Mouse (Mus musculus): Measurements from ENCODE around the gene BC048562. TPM values are rescaled to one million over a fixed set of nuclear protein-coding genes. Genes with fewer than 3 reads are reported as not detected.

The BC048562 gene
- polyA plus RNA-seq (2015; fragmentation: Nextera tagmentation; extraction: Ambion mirVana), result not detected in 2 replicates

- 0 out of 2 replicates have a peak, but pooled peaks cover 3% of the 10 kb centered on the region for H3K4me1 ChIP-seq (ENCODE audit: insufficient read depth)
- no peak within 1 kb of the TSS for H3K4me3 ChIP-seq (ENCODE audit: low read depth, low read length)
- ATAC-seq (no peak), DNase-seq (no peak)
- no peaks in the 10 kb centered on the region for H3K36me3 ChIP-seq (replicated peaks; ENCODE audit: insufficient read depth, low read length)
- H3K27me3 ChIP-seq (ENCODE audit: insufficient read depth, low read length), result no peaks in the 10 kb centered on the region
- no peak within 1 kb of the TSS for H3K9ac ChIP-seq (replicated peaks)
- TF ChIP-seq EP300 (IDR thresholded peaks at IDR 0.05; ENCODE audit: low read depth), result no peak
- TF ChIP-seq CTCF (IDR thresholded peaks at IDR 0.05; ENCODE audit: low read depth), result no peak
- WGBS (ENCODE audit: insufficient replicate concordance), result 72% methylated on average over 3 of the region's 3 CpGs
- no peak within 1 kb of the TSS for H3K4me2 ChIP-seq (ENCODE audit: low read depth, low read length)
- no peak within 1 kb of the TSS for H3K27ac ChIP-seq (ENCODE audit: low read depth)
- H3K9me3 ChIP-seq (ENCODE audit: low read length), result no peaks in the 10 kb centered on the region
Observed at GRCm38 (mm10) chr9:108436182-108436581, at the start of gene BC048562. Gene BC048562, plus strand, starts transcription at chr9:108436482.

- H3K36me3 ChIP-seq (replicated peaks; ENCODE audit: insufficient read depth, low read length), result peaks cover 84% of the 10 kb centered on the region
- no peak overlapping the region for H3K27ac ChIP-seq (ENCODE audit: low read depth)
- no peaks in the 10 kb centered on the region for H3K27me3 ChIP-seq (ENCODE audit: insufficient read depth, low read length)
- H3K9ac ChIP-seq (replicated peaks), result no peak overlapping the region
- ATAC-seq (no peak), DNase-seq (no peak)
- H3K9me3 ChIP-seq (ENCODE audit: low read length), result no peaks in the 10 kb centered on the region
- H3K4me3 ChIP-seq (ENCODE audit: low read depth, low read length), result no peak overlapping the region
- no peak overlapping the region for H3K4me2 ChIP-seq (ENCODE audit: low read depth, low read length)
- H3K4me1 ChIP-seq (ENCODE audit: insufficient read depth), result no peaks in the 10 kb centered on the region
- no peak for TF ChIP-seq CTCF (IDR thresholded peaks at IDR 0.05; ENCODE audit: low read depth)
- no peak for TF ChIP-seq EP300 (IDR thresholded peaks at IDR 0.05; ENCODE audit: low read depth)
- 86% methylated on average over 4 of the region's 4 CpGs for WGBS (ENCODE audit: insufficient replicate concordance)
Observed at GRCm38 (mm10) chr9:108386816-108387215, 49.5 kb upstream of the BC048562 start.

GRCm38 (mm10) chr9:108388601-108389000 is 47.7 kb upstream of the BC048562 start:
- H3K4me3 ChIP-seq (ENCODE audit: low read depth, low read length), result no peak overlapping the region
- no peak for TF ChIP-seq EP300 (IDR thresholded peaks at IDR 0.05; ENCODE audit: low read depth)
- no peak for TF ChIP-seq CTCF (IDR thresholded peaks at IDR 0.05; ENCODE audit: low read depth)
- no peak overlapping the region for H3K4me2 ChIP-seq (ENCODE audit: low read depth, low read length)
- H3K27me3 ChIP-seq (ENCODE audit: insufficient read depth, low read length), result no peaks in the 10 kb centered on the region
- no peak for ATAC-seq
- H3K9ac ChIP-seq (replicated peaks), result no peak overlapping the region
- 91% methylated on average over 10 of the region's 10 CpGs for WGBS (ENCODE audit: insufficient replicate concordance)
- H3K4me1 ChIP-seq (ENCODE audit: insufficient read depth), result no peaks in the 10 kb centered on the region
- peaks cover 80% of the 10 kb centered on the region for H3K36me3 ChIP-seq (replicated peaks; ENCODE audit: insufficient read depth, low read length)
- DNase-seq, result no peak
- no peak overlapping the region for H3K27ac ChIP-seq (ENCODE audit: low read depth)
- no peaks in the 10 kb centered on the region for H3K9me3 ChIP-seq (ENCODE audit: low read length)

GRCm38 (mm10) chr9:108389220-108389619 is 47.1 kb upstream of the BC048562 start:
- no peak for ATAC-seq
- 79% methylated on average over 6 of the region's 6 CpGs for WGBS (ENCODE audit: insufficient replicate concordance)
- H3K36me3 ChIP-seq (replicated peaks; ENCODE audit: insufficient read depth, low read length), result peaks cover 74% of the 10 kb centered on the region

GRCm38 (mm10) chr9:108392676-108393075 is 43.6 kb upstream of the BC048562 start, which contains the start of gene 1700102P08Rik:
Gene 1700102P08Rik, plus strand, starts transcription at chr9:108392805.
- H3K9ac ChIP-seq (replicated peaks), result no peak within 1 kb of the TSS
- 82% methylated on average over 18 of the region's 18 CpGs for WGBS (ENCODE audit: insufficient replicate concordance)
- TF ChIP-seq EP300 (IDR thresholded peaks at IDR 0.05; ENCODE audit: low read depth) (no peak), CTCF (IDR thresholded peaks at IDR 0.05; ENCODE audit: low read depth) (no peak)
- H3K4me1 ChIP-seq (ENCODE audit: insufficient read depth), result no peaks in the 10 kb centered on the region
- H3K4me3 ChIP-seq (ENCODE audit: low read depth, low read length), result no peak within 1 kb of the TSS
- no peaks in the 10 kb centered on the region for H3K27me3 ChIP-seq (ENCODE audit: insufficient read depth, low read length)
- H3K27ac ChIP-seq (ENCODE audit: low read depth), result no peak within 1 kb of the TSS
- peaks cover 42% of the 10 kb centered on the region for H3K36me3 ChIP-seq (replicated peaks; ENCODE audit: insufficient read depth, low read length)
- no peak within 1 kb of the TSS for H3K4me2 ChIP-seq (ENCODE audit: low read depth, low read length)
- no peaks in the 10 kb centered on the region for H3K9me3 ChIP-seq (ENCODE audit: low read length)
- no peak for DNase-seq
- ATAC-seq, result no peak

More at GRCm38 (mm10) chr9:108389220-108389619, 47.1 kb upstream of the BC048562 start:
- no peak for DNase-seq
- H3K4me2 ChIP-seq (ENCODE audit: low read depth, low read length), result no peak overlapping the region
- H3K4me1 ChIP-seq (ENCODE audit: insufficient read depth), result no peaks in the 10 kb centered on the region
- no peak overlapping the region for H3K4me3 ChIP-seq (ENCODE audit: low read depth, low read length)
- H3K27ac ChIP-seq (ENCODE audit: low read depth), result no peak overlapping the region
- no peak overlapping the region for H3K9ac ChIP-seq (replicated peaks)
- TF ChIP-seq EP300 (IDR thresholded peaks at IDR 0.05; ENCODE audit: low read depth), result no peak
- no peak for TF ChIP-seq CTCF (IDR thresholded peaks at IDR 0.05; ENCODE audit: low read depth)
- H3K9me3 ChIP-seq (ENCODE audit: low read length), result no peaks in the 10 kb centered on the region
- H3K27me3 ChIP-seq (ENCODE audit: insufficient read depth, low read length), result no peaks in the 10 kb centered on the region

GRCm38 (mm10) chr9:108394191-108394590 is 42.1 kb upstream of the BC048562 start:
- H3K4me3 ChIP-seq (ENCODE audit: low read depth, low read length), result no peak overlapping the region
- WGBS (ENCODE audit: insufficient replicate concordance), result 83% methylated on average over 6 of the region's 6 CpGs
- no peak overlapping the region for H3K27ac ChIP-seq (ENCODE audit: low read depth)
- DNase-seq (no peak), ATAC-seq (no peak)
- H3K27me3 ChIP-seq (ENCODE audit: insufficient read depth, low read length), result no peaks in the 10 kb centered on the region
- no peaks in the 10 kb centered on the region for H3K9me3 ChIP-seq (ENCODE audit: low read length)
- TF ChIP-seq EP300 (IDR thresholded peaks at IDR 0.05; ENCODE audit: low read depth), result no peak
- no peak for TF ChIP-seq CTCF (IDR thresholded peaks at IDR 0.05; ENCODE audit: low read depth)
- no peak overlapping the region for H3K4me2 ChIP-seq (ENCODE audit: low read depth, low read length)
- H3K9ac ChIP-seq (replicated peaks), result no peak overlapping the region
- no peaks in the 10 kb centered on the region for H3K4me1 ChIP-seq (ENCODE audit: insufficient read depth)
- H3K36me3 ChIP-seq (replicated peaks; ENCODE audit: insufficient read depth, low read length), result peaks cover 28% of the 10 kb centered on the region

GRCm38 (mm10) chr9:108395427-108395826 is 40.9 kb upstream of the BC048562 start:
- DNase-seq (no peak), ATAC-seq (no peak)
- Histone ChIP-seq H3K9me3 (ENCODE audit: low read length) (no peaks in the 10 kb centered on the region), H3K36me3 (replicated peaks; ENCODE audit: insufficient read depth, low read length) (peaks cover 20% of the 10 kb centered on the region), H3K27ac (ENCODE audit: low read depth) (no peak overlapping the region), H3K4me1 (ENCODE audit: insufficient read depth) (no peaks in the 10 kb centered on the region), H3K9ac (replicated peaks) (no peak overlapping the region), H3K27me3 (ENCODE audit: insufficient read depth, low read length) (no peaks in the 10 kb centered on the region), H3K4me3 (ENCODE audit: low read depth, low read length) (no peak overlapping the region), H3K4me2 (ENCODE audit: low read depth, low read length) (no peak overlapping the region)
- WGBS (ENCODE audit: insufficient replicate concordance), result 90% methylated on average over 1 of the region's 1 CpGs
- TF ChIP-seq EP300 (IDR thresholded peaks at IDR 0.05; ENCODE audit: low read depth) (no peak), CTCF (IDR thresholded peaks at IDR 0.05; ENCODE audit: low read depth) (no peak)

Data from liver, postnatal 0 days (tissue).